Mouse (Mus musculus) cerebellum, adult 2 months (tissue): ENCODE data around the gene Gm10382.

Experiments
- CTCF ChIP-seq: fragments of 200-500 bp; IDR thresholded peaks from 2 replicates; pipeline ENCODE4 v1.5.1; 2011; ENCODE audit warnings: low read depth, mild to moderate bottlenecking, control low read depth, low read length, moderate library complexity, borderline replicate concordance; ENCODE audit not compliant: insufficient read depth
- POLR2A ChIP-seq: fragments of 200-500 bp; IDR thresholded peaks from 2 replicates; pipeline ENCODE4 v1.6.1; 2011; ENCODE audit warnings: low read length, control low read depth, borderline replicate concordance; ENCODE audit not compliant: insufficient read depth

- TF ChIP-seq CTCF: no peak
- no peak for TF ChIP-seq POLR2A
These were observed 28.6 kb upstream of the Gm10382 start for GRCm38 (mm10) chr5:125360566-125360965.
